Mouse (Mus musculus) heart, embryonic 12.5 days (tissue): ENCODE measurements at regions not wholly inside any gene's neighbourhood (a gene's known extent, or its start where the extent isn't known, plus 50 kb on each side); places are given as distances from the start of the nearest gene placed in this dataset.

Experiments
- ATAC-seq: fragments of 200-750 bp; cut with Nextera tagmentation; 2 replicates; pipeline ENCODE4 v1.8.0; 2017; ENCODE audit warnings: moderate TSS enrichment, moderate library complexity; ENCODE audit not compliant: insufficient number of reproducible peaks, low FRiP score
- H3K27ac ChIP-seq: fragments of 300-500 bp; sonication (generic); 2 replicates; pipeline ENCODE4 v1.5.1; 2016; ENCODE audit warnings: mild to moderate bottlenecking, moderate library complexity; ENCODE audit not compliant: poor library complexity, severe bottlenecking
- H3K27me3 ChIP-seq: fragments of 300-500 bp; sonication (generic); replicated peaks from 2 replicates; pipeline ENCODE4 v1.6.1; 2016; ENCODE audit warnings: mild to moderate bottlenecking, moderate library complexity
- H3K36me3 ChIP-seq: fragments of 300-500 bp; sonication (generic); 2 replicates; pipeline ENCODE4 v1.6.1; 2016; ENCODE audit warnings: mild to moderate bottlenecking, moderate library complexity
- H3K4me1 ChIP-seq: fragments of 300-500 bp; sonication (generic); replicated peaks from 2 replicates; pipeline ENCODE4 v1.6.1; 2016; ENCODE audit warnings: mild to moderate bottlenecking
- H3K4me2 ChIP-seq: fragments of 300-500 bp; sonication (generic); 2 replicates; pipeline ENCODE4 v1.6.1; 2016; ENCODE audit warnings: mild to moderate bottlenecking, moderate library complexity
- H3K4me3 ChIP-seq: fragments of 300-500 bp; sonication (generic); 2 replicates; pipeline ENCODE4 v1.5.1; 2016; ENCODE audit warnings: mild to moderate bottlenecking
- H3K9ac ChIP-seq: fragments of 300-500 bp; sonication (generic); 2 replicates; pipeline ENCODE4 v1.6.1; 2016; ENCODE audit warnings: mild to moderate bottlenecking, moderate library complexity
- H3K9me3 ChIP-seq: fragments of 300-500 bp; sonication (generic); replicated peaks from 2 replicates; pipeline ENCODE4 v1.6.1; 2016; ENCODE audit warnings: mild to moderate bottlenecking, moderate library complexity
- WGBS: fragments of 180-500 bp; shearing (Covaris S2); methylation state at CpG from one replicate; pipeline ENCODE4 v1.1.7; 2016; 5-methylcytosine and 5-hydroxymethylcytosine counted together

GRCm38 (mm10) chr2:51073040-51073594 lies 75.8 kb downstream of the Rnd3 start:
- Histone ChIP-seq H3K27ac (no peak overlapping the region), H3K9ac (no peak overlapping the region), H3K4me1 (peaks cover 5% of the 10 kb centered on the region), H3K4me3 (no peak overlapping the region), H3K36me3 (no peaks in the 10 kb centered on the region), H3K27me3 (no peaks in the 10 kb centered on the region), H3K9me3 (0 out of 2 replicates have a peak, but pooled peaks cover 2% of the 10 kb centered on the region), H3K4me2 (peak overlapping the region; percentile 31; the same call in 1 of the 2 replicates)
- WGBS: 46% methylated on average over 14 of the region's 14 CpGs
- ATAC-seq: no peak

GRCm38 (mm10) chr2:51072346-51072885 lies 76.5 kb downstream of the Rnd3 start:
- H3K4me1 ChIP-seq: peaks cover 5% of the 10 kb centered on the region
- H3K27ac ChIP-seq: no peak overlapping the region
- H3K9me3 ChIP-seq: 0 out of 2 replicates have a peak, but pooled peaks cover 2% of the 10 kb centered on the region
- no peak overlapping the region for H3K9ac ChIP-seq
- ATAC-seq: no peak
- H3K4me3 ChIP-seq: no peak overlapping the region
- no peaks in the 10 kb centered on the region for H3K27me3 ChIP-seq
- H3K4me2 ChIP-seq: peak overlapping the region; percentile 31; the same call in 1 of the 2 replicates
- H3K36me3 ChIP-seq: no peaks in the 10 kb centered on the region
- WGBS: 15% methylated on average over 6 of the region's 6 CpGs

- 75% methylated on average over 2 of the region's 2 CpGs for WGBS
These were observed 78.0 kb downstream of the Rnd3 start for GRCm38 (mm10) chr2:51070902-51071301.

DNA sequence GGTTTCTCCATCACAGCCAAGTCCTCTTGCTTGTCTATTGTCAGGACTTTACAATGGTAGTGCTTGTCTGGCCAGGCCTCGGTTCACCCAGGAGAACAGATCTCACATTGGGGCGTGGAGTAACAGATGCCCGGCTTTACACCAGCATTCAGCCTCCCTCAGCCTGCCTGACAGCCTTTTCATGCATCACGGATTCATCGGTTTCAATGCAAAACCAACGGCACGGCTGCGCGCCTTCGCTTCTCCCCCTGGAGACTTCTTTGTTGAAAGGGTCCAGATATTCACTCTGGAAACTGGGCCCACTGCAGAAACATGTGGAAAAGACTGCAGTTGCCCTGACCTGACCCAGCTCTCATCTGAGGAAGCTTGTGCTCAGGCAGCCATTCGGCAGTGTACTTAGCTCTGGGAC lies 82.5 kb downstream of the Rnd3 start:
- Histone ChIP-seq H3K4me3 (no peak overlapping the region), H3K4me2 (no peak overlapping the region), H3K27me3 (no peaks in the 10 kb centered on the region), H3K4me1 (no peaks in the 10 kb centered on the region), H3K36me3 (no peaks in the 10 kb centered on the region), H3K27ac (no peak overlapping the region), H3K9me3 (no peaks in the 10 kb centered on the region), H3K9ac (no peak overlapping the region)
- no peak for ATAC-seq
- 75% methylated on average over 11 of the region's 11 CpGs for WGBS

More at GRCm38 (mm10) chr2:51070902-51071301, 78.0 kb downstream of the Rnd3 start:
- H3K9me3 ChIP-seq: 0 out of 2 replicates have a peak, but pooled peaks cover 2% of the 10 kb centered on the region
- no peak overlapping the region for H3K4me2 ChIP-seq
- H3K4me1 ChIP-seq: peaks cover 5% of the 10 kb centered on the region
- H3K27me3 ChIP-seq: no peaks in the 10 kb centered on the region
- no peak overlapping the region for H3K4me3 ChIP-seq
- ATAC-seq: no peak
- no peak overlapping the region for H3K9ac ChIP-seq
- H3K36me3 ChIP-seq: no peaks in the 10 kb centered on the region
- H3K27ac ChIP-seq: no peak overlapping the region

- 46% methylated on average over 6 of the region's 6 CpGs for WGBS
- Histone ChIP-seq H3K9me3 (no peaks in the 10 kb centered on the region), H3K27ac (no peak overlapping the region), H3K4me3 (no peak overlapping the region), H3K9ac (no peak overlapping the region), H3K4me2 (no peak overlapping the region), H3K27me3 (no peaks in the 10 kb centered on the region), H3K36me3 (no peaks in the 10 kb centered on the region), H3K4me1 (no peaks in the 10 kb centered on the region)
- ATAC-seq: no peak
These were observed 83.1 kb downstream of the Rnd3 start for GRCm38 (mm10) chr2:51065821-51066220.

- no peaks in the 10 kb centered on the region for H3K27me3 ChIP-seq
- no peak overlapping the region for H3K27ac ChIP-seq
- no peak overlapping the region for H3K4me3 ChIP-seq
- 85% methylated on average over 4 of the region's 4 CpGs for WGBS
- no peak overlapping the region for H3K9ac ChIP-seq
- H3K4me2 ChIP-seq: no peak overlapping the region
- no peaks in the 10 kb centered on the region for H3K4me1 ChIP-seq
- H3K9me3 ChIP-seq: no peaks in the 10 kb centered on the region
- ATAC-seq: no peak
- no peaks in the 10 kb centered on the region for H3K36me3 ChIP-seq
These were observed 84.1 kb downstream of the Rnd3 start for GRCm38 (mm10) chr2:51064821-51065220.

GRCm38 (mm10) chr2:51062049-51062448 lies 86.9 kb downstream of the Rnd3 start:
- H3K9ac ChIP-seq: no peak overlapping the region
- H3K9me3 ChIP-seq: no peaks in the 10 kb centered on the region
- H3K27me3 ChIP-seq: no peaks in the 10 kb centered on the region
- no peak overlapping the region for H3K4me3 ChIP-seq
- no peak overlapping the region for H3K27ac ChIP-seq
- H3K4me2 ChIP-seq: no peak overlapping the region
- no peaks in the 10 kb centered on the region; the same call in 1 of the 2 replicates for H3K4me1 ChIP-seq
- H3K36me3 ChIP-seq: no peaks in the 10 kb centered on the region
- WGBS: 83% methylated on average over 5 of the region's 5 CpGs
- no peak for ATAC-seq

DNA sequence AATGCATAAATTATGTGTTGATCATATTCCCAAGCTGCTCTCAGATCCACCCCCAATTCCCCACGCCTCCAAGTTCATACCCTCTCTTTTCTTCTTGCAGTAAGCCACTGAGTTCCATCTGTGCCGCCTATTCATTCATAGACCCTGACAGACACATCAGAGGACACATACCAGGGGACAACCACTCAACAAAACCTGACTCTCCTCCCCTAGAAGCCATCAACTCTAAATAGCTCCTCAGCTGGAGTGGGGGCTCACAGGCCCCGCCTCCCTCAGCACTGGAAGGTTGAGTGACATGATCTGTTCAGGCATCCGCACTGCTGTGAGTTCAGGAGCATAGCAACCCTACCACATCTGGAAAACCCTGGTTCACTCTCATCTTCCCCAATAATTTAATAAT lies 90.8 kb downstream of the Rnd3 start:
- Histone ChIP-seq H3K4me1 (peaks cover 3% of the 10 kb centered on the region; the same call in 1 of the 2 replicates), H3K36me3 (no peaks in the 10 kb centered on the region), H3K4me3 (no peak overlapping the region), H3K27ac (no peak overlapping the region), H3K9ac (no peak overlapping the region), H3K27me3 (no peaks in the 10 kb centered on the region), H3K4me2 (no peak overlapping the region), H3K9me3 (no peaks in the 10 kb centered on the region)
- WGBS: 48% methylated on average over 4 of the region's 4 CpGs
- ATAC-seq: peak; percentile 53; the same call in 1 of the 2 replicates

DNA sequence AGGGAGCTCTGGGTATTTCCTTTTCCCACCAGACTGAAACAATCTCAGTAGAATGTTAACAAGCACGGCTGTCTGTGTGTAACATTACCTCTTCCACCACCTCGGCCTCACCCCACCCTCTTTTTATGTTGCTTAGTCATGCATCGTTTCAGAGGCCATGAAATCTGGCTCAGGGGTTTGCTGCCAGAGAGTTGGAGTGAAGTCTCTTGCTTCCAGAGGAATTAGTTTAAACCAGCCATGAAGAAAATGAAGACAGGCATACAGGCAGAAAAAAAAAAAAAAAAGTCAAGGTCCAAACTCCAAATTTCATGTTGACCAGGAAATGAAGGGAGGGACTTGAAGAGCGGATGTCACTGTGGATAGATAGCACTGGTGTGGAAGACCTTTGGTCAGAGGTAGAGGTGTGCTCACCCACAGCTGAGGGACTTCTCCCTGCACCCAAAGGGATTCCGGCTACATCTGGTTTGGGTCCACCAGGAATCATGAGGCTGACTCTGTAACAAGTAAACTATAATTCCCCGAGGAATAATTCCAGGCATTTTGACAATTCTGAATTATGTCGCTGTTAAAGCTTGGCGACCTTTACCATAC lies 92.7 kb downstream of the Rnd3 start:
- H3K4me1 ChIP-seq: peaks cover 3% of the 10 kb centered on the region; the same call in 1 of the 2 replicates
- 59% methylated on average over 8 of the region's 8 CpGs for WGBS
- H3K9me3 ChIP-seq: no peaks in the 10 kb centered on the region
- H3K9ac ChIP-seq: no peak overlapping the region
- H3K4me3 ChIP-seq: no peak overlapping the region
- H3K4me2 ChIP-seq: no peak overlapping the region
- H3K36me3 ChIP-seq: no peaks in the 10 kb centered on the region
- H3K27ac ChIP-seq: no peak overlapping the region
- no peak for ATAC-seq
- no peaks in the 10 kb centered on the region for H3K27me3 ChIP-seq

GRCm38 (mm10) chr2:51055339-51055738 lies 93.6 kb downstream of the Rnd3 start:
- H3K4me1 ChIP-seq: peaks cover 3% of the 10 kb centered on the region; the same call in 1 of the 2 replicates
- WGBS: 40% methylated on average over 3 of the region's 3 CpGs
- no peak overlapping the region for H3K4me2 ChIP-seq
- no peak for ATAC-seq
- no peaks in the 10 kb centered on the region for H3K27me3 ChIP-seq
- H3K9me3 ChIP-seq: no peaks in the 10 kb centered on the region
- no peaks in the 10 kb centered on the region for H3K36me3 ChIP-seq
- H3K4me3 ChIP-seq: no peak overlapping the region
- H3K27ac ChIP-seq: no peak overlapping the region
- no peak overlapping the region for H3K9ac ChIP-seq

GRCm38 (mm10) chr2:51049834-51050170 lies 99.1 kb downstream of the Rnd3 start:
- no peaks in the 10 kb centered on the region for H3K4me1 ChIP-seq
- H3K9ac ChIP-seq: no peak overlapping the region
- H3K4me3 ChIP-seq: no peak overlapping the region
- H3K36me3 ChIP-seq: no peaks in the 10 kb centered on the region
- WGBS: 70% methylated on average over 3 of the region's 3 CpGs
- no peaks in the 10 kb centered on the region for H3K27me3 ChIP-seq
- H3K9me3 ChIP-seq: no peaks in the 10 kb centered on the region
- H3K4me2 ChIP-seq: no peak overlapping the region
- ATAC-seq: no peak
- H3K27ac ChIP-seq: no peak overlapping the region
